In genomic region chrX:50634842-50635615, GRCm38 (mm10) we compare ENCODE assay signal across 8 mouse cellular contexts.
DNase-seq lines count a peak whose midpoint lies in the region; ATAC-seq lines count a peak whose summit lies in the region.

No protein-coding gene starts in this region.

- peak overlapping the region; percentile 57 for H3K4me3 ChIP-seq in lung, embryonic 15.5 days

- peak; percentile 99 to 100 for ATAC-seq in hematopoietic stem cell, adult 5-6 weeks (replicated peaks in 1 of 2; ENCODE audit: insufficient read depth in 1 of 2, low FRiP score in 2 of 2, low TSS enrichment in 1 of 2, low read depth in 1 of 2, poor library complexity in 2 of 2, severe bottlenecking in 2 of 2)
- peak; percentile 98 for ATAC-seq in lung, embryonic 15.5 days (ENCODE audit: borderline replicate concordance, extremely low read depth, low FRiP score, low TSS enrichment)

- peak overlapping the region; percentile 41 for H3K9ac ChIP-seq in lung, embryonic 15.5 days

- H3K9me3 ChIP-seq in lung, embryonic 15.5 days, result no peaks in the 10 kb centered on the region

- H3K27ac ChIP-seq in lung, embryonic 15.5 days, result peak overlapping the region; percentile 75

- peak overlapping the region; percentile 53 for H3K4me2 ChIP-seq in lung, embryonic 15.5 days

- H3K4me1 ChIP-seq in lung, embryonic 15.5 days, result no peaks in the 10 kb centered on the region

- H3K27me3 ChIP-seq in lung, embryonic 15.5 days, result no peaks in the 10 kb centered on the region

- WGBS in lung, embryonic 15.5 days, result 22% methylated on average over 30 of the region's 30 CpGs

- H3K36me3 ChIP-seq in lung, embryonic 15.5 days, result no peaks in the 10 kb centered on the region

- DNase-seq in NIH3T3 (ENCODE audit: low read depth), result peak; percentile 88
- DNase-seq in cerebellum, adult 9-10 months, result peak; percentile 86
- peak; percentile 75 to 85 for DNase-seq in frontal cortex, adult 2 months (ENCODE audit: extremely low spot score in 1 of 2, low spot score in 1 of 2)
- DNase-seq in layer of hippocampus, adult 9-11 months, result peak; percentile 90
- peak; percentile 35 for DNase-seq in ovary, postnatal 10 days (ENCODE audit: low spot score)
- DNase-seq in thymus, postnatal 36 days, result peak; percentile 63 to 80

Comparison
In these comparisons a context has a peak if more than half of its experiments do, and no peak if none do; other contexts are left out.
1. Peak in every context shown above with its lines: DNase-seq, ATAC-seq, H3K4me3 ChIP-seq and H3K27ac ChIP-seq.
2. DNase-seq: peak in every context shown above with its lines; median percentile 90 in layer of hippocampus, adult 9-11 months; 88 in NIH3T3; 86 in cerebellum, adult 9-10 months; 80 in frontal cortex, adult 2 months; 72 in thymus, postnatal 36 days; 35 in ovary, postnatal 10 days.